Mouse (Mus musculus) intestine, postnatal 0 days (tissue): ENCODE results near the gene Chsy1. TPM values are rescaled to one million over a fixed set of nuclear protein-coding genes. Genes with fewer than 3 reads are reported as not detected.
A peak's percentile ranks its signal among the peaks of the same experiment; 100 is the strongest.

Experiments
- ATAC-seq: fragments of 200-750 bp; cut with Nextera tagmentation; 2 replicates; pipeline ENCODE4 v1.8.0; 2017; ENCODE audit warnings: mild to moderate bottlenecking, moderate TSS enrichment, moderate library complexity
- H3K27ac ChIP-seq: fragments of 300-500 bp; sonication (generic); 2 replicates; pipeline ENCODE4 v1.5.1; 2014; ENCODE audit warnings: mild to moderate bottlenecking, low read depth, low read length, moderate library complexity
- H3K27me3 ChIP-seq: fragments of 300-500 bp; sonication (generic); replicated peaks from 2 replicates; pipeline ENCODE4 v1.6.1; 2014; ENCODE audit warnings: low read length, mixed read lengths; ENCODE audit not compliant: control insufficient read depth, insufficient read depth
- H3K36me3 ChIP-seq: fragments of 300-500 bp; sonication (generic); 2 replicates; pipeline ENCODE4 v1.6.1; 2014; ENCODE audit warnings: mild to moderate bottlenecking, moderate library complexity; ENCODE audit not compliant: control insufficient read depth, insufficient read depth
- H3K4me1 ChIP-seq: fragments of 300-500 bp; sonication (generic); replicated peaks from 2 replicates; pipeline ENCODE4 v1.6.1; 2014; ENCODE audit warnings: antibody characterized with exemption, low read length, mixed read lengths; ENCODE audit not compliant: control insufficient read depth, insufficient read depth
- H3K4me2 ChIP-seq: fragments of 300-500 bp; sonication (generic); replicated peaks from 2 replicates; pipeline ENCODE4 v1.6.1; 2014; ENCODE audit warnings: low read depth, mild to moderate bottlenecking, moderate library complexity
- H3K4me3 ChIP-seq: fragments of 300-500 bp; sonication (generic); 2 replicates; pipeline ENCODE4 v1.5.1; 2014; ENCODE audit warnings: low read depth, low read length
- H3K9ac ChIP-seq: fragments of 300-500 bp; sonication (generic); 2 replicates; pipeline ENCODE4 v1.6.1; 2014; ENCODE audit warnings: mild to moderate bottlenecking, low read depth, low read length
- H3K9me3 ChIP-seq: fragments of 300-500 bp; sonication (generic); 2 replicates; pipeline ENCODE4 v1.6.1; 2016; ENCODE audit warnings: mixed run types; ENCODE audit not compliant: control insufficient read depth
- CTCF ChIP-seq: sonication (generic); IDR thresholded peaks from 2 replicates; pipeline ENCODE4 v1.5.1; 2016; ENCODE audit warnings: low read depth, mild to moderate bottlenecking, control low read depth, antibody characterized with exemption, moderate library complexity
- WGBS: fragments of 180-500 bp; shearing (Covaris S2); extraction: QIAGEN DNeasy Blood & Tissue Kit; methylation state at CpG from one replicate; pipeline ENCODE4 v1.1.7; 2014; 5-methylcytosine and 5-hydroxymethylcytosine counted together
- polyA plus RNA-seq: library from polyadenylated mRNA; unstranded; fragments of >200 nt; fragmentation: Nextera tagmentation; extraction: Ambion mirVana; gene quantifications from 2 replicates; pipeline ENCODE4 v1.2.1, GENCODE M21; 2015

Chsy1 gene
- polyA plus RNA-seq, 1 experiment from 2014 or later, result 4.4 TPM

DNA sequence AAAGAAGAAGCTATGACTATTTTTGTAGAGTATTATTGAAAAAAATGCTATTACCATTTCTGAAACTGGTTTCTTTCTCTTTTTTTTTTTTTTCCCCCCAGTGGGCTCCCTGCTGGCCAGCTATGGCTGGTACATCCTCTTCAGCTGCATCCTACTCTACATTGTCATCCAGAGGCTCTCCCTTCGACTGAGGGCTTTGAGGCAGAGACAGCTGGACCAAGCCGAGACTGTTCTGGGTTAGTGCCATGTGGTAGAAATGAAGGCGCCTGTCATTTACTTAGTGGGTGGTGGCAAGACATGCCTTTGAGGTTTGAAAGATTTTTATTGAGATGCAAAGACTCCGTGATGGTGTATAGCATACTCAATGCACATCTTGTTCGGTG, 29.1 kb upstream of the Chsy1 start:
- peak overlapping the region; percentile 76 for H3K4me3 ChIP-seq
- WGBS, result 30% methylated on average over 5 of the region's 5 CpGs
- H3K4me2 ChIP-seq, result peak overlapping the region; percentile 89
- H3K36me3 ChIP-seq, result peaks cover 40% of the 10 kb centered on the region
- no peaks in the 10 kb centered on the region for H3K27me3 ChIP-seq
- peak; percentile 23; the same call in 1 of the 2 replicates for TF ChIP-seq CTCF
- no peaks in the 10 kb centered on the region for H3K9me3 ChIP-seq
- H3K9ac ChIP-seq, result peak overlapping the region; percentile 81
- no peak for ATAC-seq
- 0 out of 2 replicates have a peak overlapping the region, but pooled peaks have one; percentile 85 for H3K27ac ChIP-seq
- H3K4me1 ChIP-seq, result peaks cover 2% of the 10 kb centered on the region; the same call in 1 of the 2 replicates

DNA sequence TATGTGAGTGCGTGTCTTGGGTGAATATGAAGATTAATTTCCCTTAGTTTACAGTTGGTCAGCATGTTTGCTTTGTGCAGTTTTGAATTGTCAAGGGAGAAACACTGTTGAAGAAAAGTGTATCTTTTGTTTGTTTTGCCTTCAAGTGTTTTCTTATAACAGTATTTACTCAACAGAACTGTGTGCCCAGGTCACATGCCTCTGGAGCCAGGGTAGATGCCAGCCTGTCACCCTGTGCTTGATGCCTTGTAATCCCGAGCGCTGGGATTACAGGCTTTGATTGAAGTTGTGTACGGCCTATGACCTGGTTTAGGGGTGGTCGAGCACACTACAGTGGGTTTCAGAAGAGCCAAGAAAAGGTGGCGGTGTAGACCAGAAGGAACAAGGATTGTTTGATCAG, 25.6 kb upstream of the Chsy1 start:
- H3K4me1 ChIP-seq, result no peaks in the 10 kb centered on the region; the same call in 1 of the 2 replicates
- no peak for ATAC-seq
- H3K4me3 ChIP-seq, result no peak overlapping the region
- no peaks in the 10 kb centered on the region for H3K27me3 ChIP-seq
- no peak overlapping the region for H3K27ac ChIP-seq
- no peak overlapping the region for H3K4me2 ChIP-seq
- H3K9ac ChIP-seq, result no peak overlapping the region
- no peak for TF ChIP-seq CTCF
- no peaks in the 10 kb centered on the region for H3K9me3 ChIP-seq
- peaks cover 62% of the 10 kb centered on the region for H3K36me3 ChIP-seq
- WGBS, result 92% methylated on average over 6 of the region's 6 CpGs

DNA sequence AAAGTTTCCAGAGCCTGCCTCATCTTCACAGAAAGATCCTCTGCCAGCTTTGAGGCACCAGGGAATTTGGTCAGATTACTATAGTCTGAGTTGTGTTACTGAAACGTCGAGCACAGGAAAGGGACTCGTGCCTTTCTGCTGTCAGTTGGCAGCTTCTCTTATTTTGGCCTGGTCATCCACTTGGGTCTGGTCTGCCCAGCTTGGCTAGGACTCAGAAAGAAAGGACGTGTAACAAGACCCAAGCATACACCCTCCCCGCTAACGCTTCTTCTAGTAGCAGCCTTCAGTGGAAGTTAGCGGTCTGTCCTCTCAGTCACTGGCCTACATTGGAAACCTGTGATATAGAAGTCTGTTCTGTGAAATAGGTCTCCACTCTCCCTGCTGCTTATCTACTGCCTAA, 24.8 kb upstream of the Chsy1 start:
- Histone ChIP-seq H3K36me3 (peaks cover 68% of the 10 kb centered on the region), H3K27ac (peak overlapping the region; percentile 21; the same call in 1 of the 2 replicates), H3K4me2 (no peak overlapping the region), H3K9ac (no peak overlapping the region), H3K4me1 (no peaks in the 10 kb centered on the region; the same call in 1 of the 2 replicates), H3K27me3 (no peaks in the 10 kb centered on the region), H3K9me3 (no peaks in the 10 kb centered on the region), H3K4me3 (no peak overlapping the region)
- 85% methylated on average over 7 of the region's 7 CpGs for WGBS
- no peak for TF ChIP-seq CTCF
- ATAC-seq, result no peak

DNA sequence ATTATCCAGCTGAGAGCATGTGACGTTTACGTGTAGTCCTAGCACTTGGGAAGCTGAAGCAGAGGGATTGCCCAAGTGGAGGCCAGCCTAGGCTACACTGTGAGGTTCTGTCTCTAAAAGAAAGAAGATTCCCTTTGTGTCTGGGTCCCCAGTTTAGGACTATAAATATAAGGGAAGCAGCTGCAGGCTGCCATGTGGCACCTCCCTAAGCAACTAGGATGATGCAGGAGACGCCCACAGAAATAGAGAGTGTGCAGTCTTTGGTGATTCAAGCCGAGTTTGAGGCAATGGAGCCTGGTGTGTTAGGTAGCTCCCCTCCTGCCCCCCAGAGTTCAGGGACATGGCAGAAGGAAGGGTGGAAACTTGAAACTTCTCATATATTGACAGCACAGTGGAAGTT, 21.7 kb upstream of the Chsy1 start:
- Histone ChIP-seq H3K9me3 (no peaks in the 10 kb centered on the region), H3K4me1 (no peaks in the 10 kb centered on the region), H3K27ac (no peak overlapping the region), H3K4me2 (no peak overlapping the region), H3K9ac (no peak overlapping the region), H3K27me3 (no peaks in the 10 kb centered on the region), H3K4me3 (no peak overlapping the region), H3K36me3 (peaks cover 83% of the 10 kb centered on the region)
- 87% methylated on average over 4 of the region's 4 CpGs for WGBS
- no peak for TF ChIP-seq CTCF
- ATAC-seq, result no peak

DNA sequence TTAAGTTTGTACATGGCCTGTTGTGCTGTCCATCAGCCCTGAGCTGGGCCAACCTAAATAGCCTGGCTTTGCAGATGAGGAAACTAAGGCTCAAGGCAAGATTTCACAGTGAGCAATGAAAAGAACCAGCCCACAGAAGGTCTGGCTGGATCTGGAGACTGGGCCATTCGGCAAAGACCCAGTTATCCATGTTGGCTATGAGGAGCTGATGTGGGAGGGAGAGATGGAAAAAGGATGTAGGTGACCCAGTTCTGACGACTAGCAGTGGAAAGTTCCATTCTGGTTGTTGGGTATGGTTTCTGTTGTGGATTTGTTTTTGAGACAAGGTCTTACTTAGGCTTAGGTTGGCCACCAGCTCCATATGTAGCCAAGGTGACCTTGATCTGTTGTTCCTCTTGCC, 21.2 kb upstream of the Chsy1 start:
- Histone ChIP-seq H3K27me3 (no peaks in the 10 kb centered on the region), H3K9me3 (no peaks in the 10 kb centered on the region), H3K27ac (no peak overlapping the region; the same call in 1 of the 2 replicates), H3K4me3 (no peak overlapping the region), H3K4me1 (no peaks in the 10 kb centered on the region), H3K9ac (no peak overlapping the region), H3K36me3 (peaks cover 78% of the 10 kb centered on the region), H3K4me2 (no peak overlapping the region)
- 89% methylated on average over 2 of the region's 2 CpGs for WGBS
- TF ChIP-seq CTCF, result no peak
- no peak for ATAC-seq

DNA sequence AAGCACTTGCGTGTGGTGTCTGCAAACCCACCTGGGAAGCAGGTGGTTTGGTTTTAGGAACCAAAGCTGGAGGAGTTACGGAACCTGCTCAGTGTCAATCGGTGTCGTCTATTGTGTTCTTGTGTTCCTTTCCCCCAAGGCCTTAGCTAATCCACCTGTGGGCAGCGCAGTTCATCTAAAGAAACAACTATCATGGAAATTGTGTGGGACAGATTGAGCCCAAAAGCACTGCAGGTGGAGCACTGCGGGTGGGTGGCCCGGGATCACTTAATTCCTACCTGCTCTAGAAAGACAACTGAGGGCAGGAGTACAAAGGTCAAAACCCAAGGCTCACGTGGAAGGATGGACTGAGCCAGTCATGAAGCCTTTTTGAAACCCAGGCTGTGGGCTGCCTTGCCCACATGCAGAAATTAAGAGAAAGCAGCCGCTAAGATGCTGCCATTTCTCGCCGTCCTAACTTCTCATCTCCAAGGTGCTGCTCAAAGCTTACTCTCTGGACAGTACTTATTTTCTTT, 18.6 kb upstream of the Chsy1 start:
- Histone ChIP-seq H3K36me3 (peaks cover 55% of the 10 kb centered on the region), H3K4me1 (no peaks in the 10 kb centered on the region), H3K27me3 (no peaks in the 10 kb centered on the region), H3K4me2 (no peak overlapping the region), H3K9me3 (no peaks in the 10 kb centered on the region), H3K27ac (no peak overlapping the region), H3K4me3 (no peak overlapping the region), H3K9ac (no peak overlapping the region)
- 85% methylated on average over 11 of the region's 11 CpGs for WGBS
- ATAC-seq, result no peak
- TF ChIP-seq CTCF, result no peak

DNA sequence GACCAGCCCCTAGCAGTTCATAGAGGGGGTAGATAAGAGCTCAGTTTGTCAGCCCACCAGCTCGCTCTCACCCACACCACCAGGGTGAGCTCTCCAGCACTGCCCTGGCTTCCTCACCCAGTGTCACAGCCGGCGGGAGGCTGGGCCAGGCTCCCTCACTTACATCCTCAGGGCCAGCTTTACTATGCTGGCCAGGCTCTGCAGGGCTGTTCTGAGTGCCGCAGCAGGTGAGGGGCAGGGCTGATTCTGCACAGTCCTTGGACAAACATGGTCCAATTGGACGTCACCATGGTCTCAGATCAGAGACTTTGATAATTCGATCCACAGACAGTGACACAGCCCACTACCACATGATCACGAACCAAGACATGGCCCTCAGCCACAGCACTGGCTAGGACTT, 17.8 kb upstream of the Chsy1 start:
- WGBS, result 84% methylated on average over 7 of the region's 7 CpGs
- no peaks in the 10 kb centered on the region for H3K9me3 ChIP-seq
- no peak for TF ChIP-seq CTCF
- H3K27ac ChIP-seq, result no peak overlapping the region
- H3K36me3 ChIP-seq, result peaks cover 48% of the 10 kb centered on the region
- H3K4me2 ChIP-seq, result no peak overlapping the region
- H3K9ac ChIP-seq, result no peak overlapping the region
- no peaks in the 10 kb centered on the region for H3K27me3 ChIP-seq
- no peak overlapping the region for H3K4me3 ChIP-seq
- no peaks in the 10 kb centered on the region for H3K4me1 ChIP-seq
- no peak for ATAC-seq
